Comparison of ENCODE assay signal across 8 mouse cellular contexts in the genomic region with DNA sequence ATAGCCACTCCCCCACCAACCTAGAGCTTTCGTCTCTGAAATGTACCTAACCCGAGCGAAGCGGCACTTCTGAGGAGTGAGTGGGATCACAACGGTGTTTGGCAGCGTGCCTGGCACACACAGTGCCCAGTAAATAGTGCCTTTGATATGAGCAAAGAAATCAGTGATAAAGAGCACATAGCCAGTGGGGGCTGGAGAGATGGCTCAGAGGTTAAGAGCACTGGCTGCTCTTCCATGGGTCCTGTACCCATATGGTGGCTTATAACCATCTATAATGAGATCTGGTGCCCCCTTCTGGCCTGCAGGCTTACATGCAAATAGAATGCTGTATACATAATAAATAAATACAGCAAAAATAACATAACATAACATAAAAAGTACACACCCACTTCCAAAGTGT. TPM values are rescaled to one million over a fixed set of nuclear protein-coding genes. Genes with fewer than 3 reads are reported as not detected.
DNase-seq lines count a peak whose midpoint lies in the region; ATAC-seq and TF ChIP-seq lines count a peak whose summit lies in the region.

No protein-coding gene starts in this region.

- no peak overlapping the region for H3K4me3 ChIP-seq in heart, postnatal 0 days (ENCODE audit: low read depth, low read length)
- no peak overlapping the region for H3K4me3 ChIP-seq in heart, embryonic 11.5 days (ENCODE audit: low read depth, low read length)
- H3K4me3 ChIP-seq in embryonic facial prominence, embryonic 11.5 days (ENCODE audit: low read depth, low read length) = no peak overlapping the region
- no peak overlapping the region for H3K4me3 ChIP-seq in lung, postnatal 0 days (ENCODE audit: low read depth, low read length)

- peak; percentile 51 for TF ChIP-seq CTCF in heart, postnatal 0 days (IDR thresholded peaks at IDR 0.05; ENCODE audit: low read depth)
- peak; percentile 77 for TF ChIP-seq CTCF in lung, postnatal 0 days (IDR thresholded peaks at IDR 0.05)

- no peak overlapping the region for H3K9ac ChIP-seq in heart, postnatal 0 days (replicated peaks; ENCODE audit: low read depth, low read length)
- H3K9ac ChIP-seq in heart, embryonic 11.5 days (ENCODE audit: low read depth, low read length) = no peak overlapping the region
- H3K9ac ChIP-seq in embryonic facial prominence, embryonic 11.5 days (replicated peaks; ENCODE audit: low read length) = no peak overlapping the region
- H3K9ac ChIP-seq in lung, postnatal 0 days (replicated peaks; ENCODE audit: low read depth) = no peak overlapping the region

- peaks cover 15% of the 10 kb centered on the region for H3K4me1 ChIP-seq in heart, postnatal 0 days (ENCODE audit: control insufficient read depth, insufficient read depth)
- no peaks in the 10 kb centered on the region; the same call in none of the 2 replicates for H3K4me1 ChIP-seq in heart, embryonic 11.5 days (ENCODE audit: control insufficient read depth, insufficient read depth, low read length)
- H3K4me1 ChIP-seq in embryonic facial prominence, embryonic 11.5 days (ENCODE audit: control insufficient read depth, insufficient read depth, low read length) = no peaks in the 10 kb centered on the region; the same call in 1 of the 2 replicates
- H3K4me1 ChIP-seq in lung, postnatal 0 days (ENCODE audit: insufficient read depth, low read depth, low read length) = no peaks in the 10 kb centered on the region; the same call in 1 of the 2 replicates

- H3K4me2 ChIP-seq in heart, postnatal 0 days (ENCODE audit: low read depth, low read length) = no peak overlapping the region
- H3K4me2 ChIP-seq in heart, embryonic 11.5 days = no peak overlapping the region
- H3K4me2 ChIP-seq in embryonic facial prominence, embryonic 11.5 days (ENCODE audit: low read depth, low read length) = no peak overlapping the region
- no peak overlapping the region for H3K4me2 ChIP-seq in lung, postnatal 0 days (replicated peaks; ENCODE audit: low read depth, low read length)

- WGBS in heart, postnatal 0 days = 45% methylated on average over 6 of the region's 6 CpGs
- 61% methylated on average over 6 of the region's 6 CpGs for WGBS in heart, embryonic 11.5 days (ENCODE audit: insufficient replicate concordance)
- 63% methylated on average over 6 of the region's 6 CpGs for WGBS in embryonic facial prominence, embryonic 11.5 days
- WGBS in lung, postnatal 0 days = 60% methylated on average over 6 of the region's 6 CpGs

- DNase-seq in heart, postnatal 0 days (ENCODE audit: low spot score) = peak; percentile 16
- DNase-seq in 416B (ENCODE audit: low read depth) = peak; percentile 72
- peak; percentile 83 for DNase-seq in T-cell, adult 2 months (ENCODE audit: low spot score)
- DNase-seq in embryonic facial prominence, embryonic 11.5 days (ENCODE audit: low spot score) = peak; percentile 69
- DNase-seq in lung, postnatal 0 days (ENCODE audit: low spot score) = peak; percentile 77
- DNase-seq in testis, postnatal 14 days (ENCODE audit: low spot score) = peak; percentile 64
- no peak for DNase-seq in layer of hippocampus, postnatal 36 days

- H3K9me3 ChIP-seq in heart, postnatal 0 days (replicated peaks; ENCODE audit: control insufficient read depth, low read length) = no peaks in the 10 kb centered on the region
- H3K9me3 ChIP-seq in heart, embryonic 11.5 days (replicated peaks; ENCODE audit: control insufficient read depth, low read length) = no peaks in the 10 kb centered on the region
- no peaks in the 10 kb centered on the region for H3K9me3 ChIP-seq in embryonic facial prominence, embryonic 11.5 days (replicated peaks; ENCODE audit: control insufficient read depth, low read length)
- no peaks in the 10 kb centered on the region for H3K9me3 ChIP-seq in lung, postnatal 0 days (ENCODE audit: low read length)

- ATAC-seq in heart, postnatal 0 days (ENCODE audit: insufficient read depth, low read depth) = no peak
- no peak for ATAC-seq in heart, embryonic 11.5 days (replicated peaks; ENCODE audit: insufficient number of reproducible peaks, low FRiP score, low TSS enrichment)
- ATAC-seq in embryonic facial prominence, embryonic 11.5 days (replicated peaks; ENCODE audit: insufficient number of reproducible peaks, low FRiP score, low TSS enrichment, low read depth) = no peak
- ATAC-seq in lung, postnatal 0 days = peak; percentile 20

- no peak for TF ChIP-seq EP300 in heart, postnatal 0 days (IDR thresholded peaks at IDR 0.05; ENCODE audit: low read depth)
- TF ChIP-seq EP300 in lung, postnatal 0 days (IDR thresholded peaks at IDR 0.05) = peak; percentile 60; the same call in 1 of the 2 replicates

- H3K36me3 ChIP-seq in heart, postnatal 0 days (replicated peaks; ENCODE audit: control insufficient read depth, insufficient read depth, low read length) = no peaks in the 10 kb centered on the region
- H3K36me3 ChIP-seq in heart, embryonic 11.5 days (ENCODE audit: control insufficient read depth, insufficient read depth, low read length) = no peaks in the 10 kb centered on the region
- no peaks in the 10 kb centered on the region for H3K36me3 ChIP-seq in embryonic facial prominence, embryonic 11.5 days (replicated peaks; ENCODE audit: control insufficient read depth, insufficient read depth, low read depth, low read length)
- no peaks in the 10 kb centered on the region for H3K36me3 ChIP-seq in lung, postnatal 0 days (ENCODE audit: insufficient read depth, low read length)

- no peak overlapping the region for H3K27ac ChIP-seq in heart, postnatal 0 days (ENCODE audit: low read depth)
- no peak overlapping the region for H3K27ac ChIP-seq in heart, embryonic 11.5 days (ENCODE audit: low read depth, low read length)
- no peak overlapping the region for H3K27ac ChIP-seq in embryonic facial prominence, embryonic 11.5 days (replicated peaks; ENCODE audit: low read depth, low read length)
- no peak overlapping the region for H3K27ac ChIP-seq in lung, postnatal 0 days (ENCODE audit: low read length)

- no peaks in the 10 kb centered on the region; the same call in 1 of the 2 replicates for H3K27me3 ChIP-seq in heart, postnatal 0 days (ENCODE audit: control insufficient read depth, insufficient read depth, low read length)
- no peaks in the 10 kb centered on the region for H3K27me3 ChIP-seq in heart, embryonic 11.5 days (ENCODE audit: control insufficient read depth, insufficient read depth, low read length)
- no peaks in the 10 kb centered on the region for H3K27me3 ChIP-seq in embryonic facial prominence, embryonic 11.5 days (ENCODE audit: control insufficient read depth, insufficient read depth, low read length)
- H3K27me3 ChIP-seq in lung, postnatal 0 days (replicated peaks; ENCODE audit: insufficient read depth, low read length) = no peaks in the 10 kb centered on the region

RNA-seq across cellular contexts. Expression of a gene that starts 3.0 kb away (rescaled TPM):
- 20.9 and 23.4 TPM in 2 replicates for total RNA-seq in heart, postnatal 0 days (2014; rRNA removed; ENCODE audit: low replicate concordance)
- polyA plus RNA-seq in heart, postnatal 0 days (2015; fragmentation: Nextera tagmentation; extraction: Ambion mirVana) = 6.0 and 6.2 TPM in 2 replicates
- 3.0 and 4.4 TPM in 2 replicates for polyA plus RNA-seq in heart, embryonic 11.5 days (2014; fragmentation: Nextera tagmentation; extraction: Ambion mirVana)
- polyA plus RNA-seq in embryonic facial prominence, embryonic 11.5 days (2014; fragmentation: Nextera tagmentation; extraction: Ambion mirVana) = 6.4 and 6.7 TPM in 2 replicates
- polyA plus RNA-seq in lung, postnatal 0 days (2015; fragmentation: Nextera tagmentation; extraction: Ambion mirVana) = 24.9 and 28.1 TPM in 2 replicates
- total RNA-seq in layer of hippocampus, postnatal 36 days (2021) = 10 to 100 TPM; 26.1 to 29.0 TPM

Comparison
In these comparisons a context has a peak if more than half of its experiments do, and no peak if none do; other contexts are left out.
1. DNase-seq: peak in heart, postnatal 0 days (single experiment), 416B (single experiment), T-cell, adult 2 months (single experiment), embryonic facial prominence, embryonic 11.5 days (single experiment), lung, postnatal 0 days (single experiment) and testis, postnatal 14 days (single experiment); none in layer of hippocampus, postnatal 36 days (0 of 2).